Mouse (Mus musculus) midbrain, embryonic 14.5 days (tissue): Measurements from ENCODE around the gene Fyn. TPM values are rescaled to one million over a fixed set of nuclear protein-coding genes. Genes with fewer than 3 reads are reported as not detected.

ENCODE experiments used
- ATAC-seq: fragments of 200-750 bp; cut with Nextera tagmentation; 2 replicates; pipeline ENCODE4 v1.8.0; 2017; ENCODE audit warnings: moderate number of reproducible peaks, moderate library complexity; ENCODE audit not compliant: low FRiP score, low TSS enrichment
- DNase-seq: peaks from one replicate; pipeline ENCODE4 v3.0.0-alpha.2; 2015
- H3K27ac ChIP-seq: fragments of 300-500 bp; sonication (generic); replicated peaks from 2 replicates; pipeline ENCODE4 v1.5.1; 2014; ENCODE audit warnings: mild to moderate bottlenecking, low read depth, low read length, moderate library complexity
- H3K27me3 ChIP-seq: fragments of 300-500 bp; sonication (generic); 2 replicates; pipeline ENCODE4 v1.6.1; 2014; ENCODE audit warnings: low read length, control low read depth, mixed read lengths; ENCODE audit not compliant: control insufficient read depth, insufficient read depth
- H3K36me3 ChIP-seq: fragments of 300-500 bp; sonication (generic); 2 replicates; pipeline ENCODE4 v1.6.1; 2014; ENCODE audit warnings: low read length, control low read depth; ENCODE audit not compliant: control insufficient read depth, insufficient read depth
- H3K4me1 ChIP-seq: fragments of 300-500 bp; sonication (generic); 2 replicates; pipeline ENCODE4 v1.6.1; 2014; ENCODE audit warnings: mild to moderate bottlenecking, antibody characterized with exemption, low read length, control low read depth; ENCODE audit not compliant: control insufficient read depth, insufficient read depth
- H3K4me2 ChIP-seq: fragments of 300-500 bp; sonication (generic); 2 replicates; pipeline ENCODE4 v1.6.1; 2014; ENCODE audit warnings: mild to moderate bottlenecking, low read length, moderate library complexity
- H3K4me3 ChIP-seq: fragments of 300-500 bp; sonication (generic); replicated peaks from 2 replicates; pipeline ENCODE4 v1.5.1; 2014; ENCODE audit warnings: low read depth, low read length
- H3K9ac ChIP-seq: fragments of 300-500 bp; sonication (generic); replicated peaks from 2 replicates; pipeline ENCODE4 v1.6.1; 2014; ENCODE audit warnings: mild to moderate bottlenecking, low read length, moderate library complexity
- H3K9me3 ChIP-seq: fragments of 300-500 bp; sonication (generic); 2 replicates; pipeline ENCODE4 v1.6.1; 2016; ENCODE audit warnings: low read length, control low read depth, mixed read lengths; ENCODE audit not compliant: control insufficient read depth
- WGBS: fragments of 180-500 bp; shearing (Covaris S2); extraction: QIAGEN DNeasy Blood & Tissue Kit; methylation state at CpG from one replicate; pipeline ENCODE4 v1.1.7; 2014; 5-methylcytosine and 5-hydroxymethylcytosine counted together
- polyA plus RNA-seq: library from polyadenylated mRNA; unstranded; fragments of >200 nt; fragmentation: Nextera tagmentation; extraction: Ambion mirVana; gene quantifications from 2 replicates; pipeline ENCODE4 v1.2.1, GENCODE M21; 2014

Gene Fyn
- polyA plus RNA-seq, 1 experiment from 2014 or later: 90.8 TPM

GRCm38 (mm10) chr10:39370786-39371221, 2.1 kb downstream of the Fyn start:
- Histone ChIP-seq H3K4me3 (peak overlapping the region; percentile 96), H3K9me3 (no peaks in the 10 kb centered on the region), H3K4me1 (peaks cover 46% of the 10 kb centered on the region), H3K36me3 (no peaks in the 10 kb centered on the region), H3K27me3 (no peaks in the 10 kb centered on the region), H3K27ac (peak overlapping the region; percentile 98), H3K4me2 (peak overlapping the region; percentile 79), H3K9ac (peak overlapping the region; percentile 99)
- DNase-seq (peak; percentile 70), ATAC-seq (no peak; the same call in 1 of the 2 replicates)
- WGBS: 0% methylated on average over 8 of the region's 8 CpGs

- ATAC-seq (no peak), DNase-seq (no peak)
- Histone ChIP-seq H3K36me3 (no peaks in the 10 kb centered on the region), H3K27ac (peak overlapping the region; percentile 98; the same call in 1 of the 2 replicates), H3K4me1 (peaks cover 52% of the 10 kb centered on the region), H3K27me3 (no peaks in the 10 kb centered on the region), H3K9me3 (no peaks in the 10 kb centered on the region), H3K4me3 (peak overlapping the region; percentile 96), H3K4me2 (peak overlapping the region; percentile 79), H3K9ac (peak overlapping the region; percentile 99)
- WGBS: 60% methylated on average over 2 of the region's 2 CpGs
These were observed 2.8 kb downstream of the Fyn start for GRCm38 (mm10) chr10:39371467-39371866.

- no peaks in the 10 kb centered on the region for H3K36me3 ChIP-seq
- peaks cover 56% of the 10 kb centered on the region for H3K4me1 ChIP-seq
- H3K27me3 ChIP-seq: no peaks in the 10 kb centered on the region
- H3K4me2 ChIP-seq: peak overlapping the region; percentile 79
- H3K9ac ChIP-seq: no peak overlapping the region
- peak overlapping the region; percentile 96 for H3K4me3 ChIP-seq
- H3K27ac ChIP-seq: no peak overlapping the region
- no peak for ATAC-seq
- DNase-seq: no peak
- H3K9me3 ChIP-seq: no peaks in the 10 kb centered on the region
- 85% methylated on average over 5 of the region's 5 CpGs for WGBS
These were observed 3.3 kb downstream of the Fyn start for GRCm38 (mm10) chr10:39371991-39372390.

- H3K27ac ChIP-seq: no peak overlapping the region
- peaks cover 63% of the 10 kb centered on the region for H3K4me1 ChIP-seq
- no peak overlapping the region for H3K4me2 ChIP-seq
- 86% methylated on average over 9 of the region's 9 CpGs for WGBS
- H3K36me3 ChIP-seq: no peaks in the 10 kb centered on the region
- no peak overlapping the region for H3K9ac ChIP-seq
- no peaks in the 10 kb centered on the region for H3K27me3 ChIP-seq
- no peak for ATAC-seq
- H3K9me3 ChIP-seq: no peaks in the 10 kb centered on the region
- DNase-seq: no peak
- no peak overlapping the region for H3K4me3 ChIP-seq
These were observed 8.0 kb downstream of the Fyn start for GRCm38 (mm10) chr10:39376676-39377075.

- no peaks in the 10 kb centered on the region for H3K9me3 ChIP-seq
- no peak overlapping the region for H3K4me2 ChIP-seq
- H3K27ac ChIP-seq: no peak overlapping the region
- H3K27me3 ChIP-seq: no peaks in the 10 kb centered on the region
- WGBS: 91% methylated on average over 5 of the region's 5 CpGs
- DNase-seq (no peak), ATAC-seq (no peak)
- H3K36me3 ChIP-seq: no peaks in the 10 kb centered on the region
- no peak overlapping the region for H3K4me3 ChIP-seq
- no peak overlapping the region for H3K9ac ChIP-seq
- H3K4me1 ChIP-seq: peaks cover 57% of the 10 kb centered on the region
These were observed 8.6 kb downstream of the Fyn start for GRCm38 (mm10) chr10:39377219-39377618.

- WGBS: 89% methylated on average over 8 of the region's 8 CpGs
- ATAC-seq: no peak
- Histone ChIP-seq H3K27ac (no peak overlapping the region), H3K27me3 (no peaks in the 10 kb centered on the region), H3K9ac (no peak overlapping the region), H3K4me2 (no peak overlapping the region), H3K9me3 (no peaks in the 10 kb centered on the region), H3K4me1 (peaks cover 51% of the 10 kb centered on the region), H3K36me3 (no peaks in the 10 kb centered on the region), H3K4me3 (no peak overlapping the region)
- no peak for DNase-seq
These were observed 9.5 kb downstream of the Fyn start for GRCm38 (mm10) chr10:39378025-39378603.

- peaks cover 44% of the 10 kb centered on the region; the same call in 1 of the 2 replicates for H3K4me1 ChIP-seq
- H3K9me3 ChIP-seq: no peaks in the 10 kb centered on the region
- H3K9ac ChIP-seq: no peak overlapping the region
- no peaks in the 10 kb centered on the region for H3K27me3 ChIP-seq
- WGBS: 66% methylated on average over 10 of the region's 10 CpGs
- no peaks in the 10 kb centered on the region for H3K36me3 ChIP-seq
- H3K27ac ChIP-seq: 0 out of 2 replicates have a peak overlapping the region, but pooled peaks have one; percentile 26
- H3K4me2 ChIP-seq: no peak overlapping the region
- DNase-seq (no peak), ATAC-seq (no peak)
- no peak overlapping the region for H3K4me3 ChIP-seq
These were observed 10.6 kb downstream of the Fyn start for GRCm38 (mm10) chr10:39379287-39379686.

- Histone ChIP-seq H3K27ac (0 out of 2 replicates have a peak overlapping the region, but pooled peaks have one; percentile 26), H3K4me2 (no peak overlapping the region)
These were observed 11.2 kb downstream of the Fyn start for GRCm38 (mm10) chr10:39379721-39380370.

GRCm38 (mm10) chr10:39385259-39385658, 16.6 kb downstream of the Fyn start:
- Histone ChIP-seq H3K4me1 (peaks cover 44% of the 10 kb centered on the region), H3K9me3 (no peaks in the 10 kb centered on the region), H3K4me3 (no peak overlapping the region), H3K27ac (no peak overlapping the region), H3K36me3 (no peaks in the 10 kb centered on the region), H3K9ac (no peak overlapping the region), H3K27me3 (no peaks in the 10 kb centered on the region), H3K4me2 (no peak overlapping the region)
- ATAC-seq: no peak
- 86% methylated on average over 8 of the region's 8 CpGs for WGBS
- no peak for DNase-seq

More at GRCm38 (mm10) chr10:39379721-39380370, 11.2 kb downstream of the Fyn start:
- no peak for ATAC-seq
- Histone ChIP-seq H3K27me3 (no peaks in the 10 kb centered on the region), H3K4me1 (peaks cover 38% of the 10 kb centered on the region; the same call in 1 of the 2 replicates), H3K4me3 (no peak overlapping the region), H3K36me3 (no peaks in the 10 kb centered on the region), H3K9ac (no peak overlapping the region), H3K9me3 (no peaks in the 10 kb centered on the region)
- 36% methylated on average over 5 of the region's 5 CpGs for WGBS
- no peak for DNase-seq
